Mouse (Mus musculus) spleen, postnatal 14 days (tissue): ENCODE measurements around the gene Gja5.

Experiments used
- DNase-seq, 2 experiments: peaks; one replicate each; pipeline ENCODE4 v3.0.0; 2021 to 2022; ENCODE audit warnings: low spot score in 2 of 2

Gja5 gene

GRCm38 (mm10) chr3:96936241-96936640, 31.7 kb downstream of the Gja5 start:
- no peak for DNase-seq

DNA sequence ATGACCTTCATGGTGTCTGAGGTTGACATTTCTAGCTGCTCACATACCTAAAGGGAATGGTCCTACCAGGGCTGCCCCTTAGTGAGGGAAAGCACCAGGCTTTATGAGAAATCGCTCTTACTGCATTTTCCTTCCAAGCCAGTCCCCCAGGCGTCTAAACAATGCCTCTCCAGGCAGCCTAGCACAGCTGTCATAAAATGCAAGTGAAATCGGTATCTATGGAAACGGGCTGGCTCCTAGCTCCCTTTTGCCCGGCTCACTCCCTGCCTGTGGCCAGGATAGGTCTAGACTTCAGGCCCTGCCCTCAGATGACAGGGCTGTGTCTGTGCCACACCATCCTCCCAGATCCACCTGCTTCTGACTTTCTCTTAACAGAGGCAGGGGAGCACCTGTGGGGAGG, 33.1 kb downstream of the Gja5 start:
- no peak for DNase-seq

DNA sequence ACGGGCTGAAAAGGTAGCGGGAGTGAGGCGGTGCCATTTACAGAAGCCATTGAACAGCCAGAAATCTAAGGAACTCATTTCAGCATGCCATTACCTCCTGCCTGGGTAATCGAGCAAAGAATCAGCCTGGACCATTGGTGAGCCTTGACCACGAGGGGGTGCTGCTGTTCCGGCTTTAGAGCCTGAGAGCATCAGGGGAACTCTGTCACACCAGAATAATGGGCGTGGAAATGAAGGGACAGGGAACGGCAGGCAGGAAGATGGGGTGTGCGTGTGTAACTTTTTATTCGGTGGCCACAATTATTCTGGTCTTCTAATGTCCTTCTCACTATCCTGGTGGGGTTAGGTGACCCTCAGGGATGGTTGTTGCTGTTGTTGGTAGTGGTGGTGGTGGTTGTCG, 34.2 kb downstream of the Gja5 start:
- DNase-seq, result peak; percentile 40 to 61

DNA sequence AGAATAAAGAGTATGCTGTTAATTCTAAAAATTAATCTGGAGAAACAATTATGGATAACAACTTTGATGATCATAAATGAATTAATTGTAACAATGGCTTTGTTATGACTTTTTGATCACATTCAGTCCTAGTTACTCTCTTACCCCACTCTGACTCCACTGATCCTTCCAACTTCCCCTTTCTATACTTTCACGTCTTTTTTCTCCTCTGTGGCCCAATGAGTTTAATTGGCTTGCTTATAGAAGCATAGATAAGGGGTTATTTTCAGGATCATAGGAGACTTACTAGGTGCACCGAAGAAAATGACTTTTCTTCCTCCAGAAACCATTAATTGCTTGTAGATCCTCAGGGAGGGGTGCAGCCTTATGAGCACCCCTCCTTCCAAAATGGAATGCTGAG, 38.2 kb downstream of the Gja5 start:
- no peak for DNase-seq

DNA sequence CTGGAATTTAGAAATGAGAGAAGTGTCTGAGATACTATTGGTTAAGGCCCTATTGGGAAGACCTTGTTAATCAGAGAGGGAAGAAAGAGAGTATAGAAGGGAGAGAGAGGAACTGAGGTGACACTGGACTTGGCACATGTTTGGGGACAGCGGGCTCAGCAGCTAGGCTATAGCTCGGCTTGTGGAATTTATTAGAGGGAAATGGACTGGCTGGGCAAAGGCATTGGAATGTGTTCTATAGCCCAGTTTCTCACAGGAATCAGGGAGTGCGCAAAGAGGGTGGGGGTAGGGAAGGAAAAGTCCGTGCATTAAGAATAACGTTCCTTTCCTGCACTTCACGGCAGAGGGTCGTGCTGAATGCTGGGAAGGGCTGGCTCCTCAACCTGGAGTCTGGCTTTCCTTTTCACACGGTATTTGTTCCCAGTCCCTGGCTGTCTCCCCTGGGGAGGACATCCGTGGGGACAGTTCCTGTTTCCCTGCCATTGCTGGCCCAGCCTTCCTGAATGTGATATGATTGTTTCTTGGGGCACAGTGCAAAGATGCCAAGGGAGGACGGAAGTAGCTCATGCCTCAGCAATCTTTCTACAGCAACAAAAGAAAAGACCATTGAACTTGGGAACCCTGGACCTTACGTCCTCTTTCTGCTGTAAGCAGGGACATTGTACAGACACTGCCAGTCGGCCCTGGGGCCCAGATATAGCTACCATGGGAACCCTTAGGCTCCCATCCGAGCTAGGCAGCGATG, 49.2 kb downstream of the Gja5 start:
- DNase-seq, result no peak

DNA sequence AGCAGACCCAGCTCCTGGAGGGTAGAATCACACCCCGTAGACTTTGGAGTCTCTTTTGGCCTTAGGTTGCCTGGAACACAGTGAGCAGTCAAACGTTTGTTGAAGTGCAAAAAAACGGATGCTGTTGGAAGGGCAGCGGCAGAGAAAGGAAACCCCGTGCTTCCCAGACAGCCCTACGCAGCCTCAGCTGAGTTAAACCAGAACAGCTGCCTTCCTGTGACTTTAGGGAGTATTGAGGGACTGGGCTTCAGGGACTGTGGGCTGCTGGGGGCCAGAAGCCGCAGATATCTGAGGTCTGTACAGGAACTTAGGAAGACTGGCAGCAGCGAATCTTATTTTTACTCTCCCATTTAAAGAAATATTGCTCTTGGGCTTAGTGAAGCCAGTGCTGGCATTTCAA, 56.1 kb downstream of the Gja5 start:
- no peak for DNase-seq

DNA sequence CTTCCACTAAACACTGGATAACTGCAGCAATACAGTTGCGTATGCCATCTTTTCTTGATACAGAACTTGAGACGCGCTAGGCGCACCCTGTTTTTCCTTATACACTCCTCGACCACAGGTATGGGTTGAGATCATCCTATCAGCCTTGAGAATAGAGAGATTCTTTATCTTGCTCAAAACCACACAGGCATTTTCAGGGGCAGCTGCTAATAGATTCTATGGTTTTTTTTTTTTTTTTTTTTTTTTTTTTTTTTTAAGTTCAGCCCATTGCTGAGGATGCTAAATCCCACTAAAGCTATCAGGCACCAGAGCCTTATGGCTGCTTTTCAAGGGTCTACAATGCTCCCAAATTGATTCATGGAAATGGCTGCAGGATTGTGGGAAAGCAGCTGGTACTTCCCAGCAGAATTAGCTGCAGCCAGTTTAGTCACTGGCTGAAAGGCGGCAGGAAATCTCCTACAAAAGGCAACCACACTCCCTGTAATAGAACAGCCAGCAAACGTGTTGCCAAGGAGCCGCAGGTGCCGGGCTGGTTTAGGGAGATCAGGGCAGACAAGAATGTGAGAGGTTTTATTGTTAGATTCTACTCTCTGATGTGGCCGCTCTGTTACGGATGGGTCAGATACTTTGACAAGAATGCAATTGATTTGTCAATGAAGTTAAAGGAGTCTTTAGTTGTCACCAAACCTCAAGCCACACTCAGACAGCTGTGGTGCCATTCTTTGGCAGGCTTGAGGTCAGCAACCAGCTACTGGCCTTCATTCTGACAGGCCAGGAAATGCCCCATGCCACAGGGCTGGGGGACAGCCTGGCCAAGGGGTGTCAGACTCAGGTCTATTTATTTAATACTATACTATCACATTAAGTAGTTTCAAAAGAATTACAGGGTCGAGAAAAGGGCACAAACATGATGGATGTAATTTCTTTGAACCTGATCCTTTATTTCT, 58.9 kb downstream of the Gja5 start:
- DNase-seq, result no peak

- DNase-seq, result no peak
Observed at GRCm38 (mm10) chr3:96970986-96971385, 66.5 kb downstream of the Gja5 start.

DNA sequence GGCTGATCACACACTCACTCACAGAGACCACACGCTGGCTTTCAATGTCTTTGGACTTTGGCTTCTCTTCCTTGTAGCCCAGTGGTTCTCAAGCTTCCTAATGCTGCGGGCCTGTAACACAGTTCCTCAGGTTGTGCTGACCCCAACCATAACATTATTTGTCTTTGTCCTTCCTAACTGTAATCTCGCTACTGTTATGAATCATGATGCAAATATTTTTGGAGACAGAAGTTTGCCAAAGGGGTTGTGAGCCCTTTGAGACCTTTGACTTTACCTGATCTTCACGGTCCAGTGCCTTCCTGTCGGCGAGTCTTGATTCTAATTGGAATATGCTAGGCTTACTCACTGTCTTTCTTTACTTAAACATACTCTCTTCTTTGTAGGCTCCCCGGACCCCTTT, 70.0 kb downstream of the Gja5 start:
- no peak for DNase-seq

- DNase-seq, result no peak
Observed at GRCm38 (mm10) chr3:96975628-96976027, 71.1 kb downstream of the Gja5 start.

GRCm38 (mm10) chr3:96977507-96977906, 73.0 kb downstream of the Gja5 start:
- no peak for DNase-seq

GRCm38 (mm10) chr3:96978469-96978868, 74.0 kb downstream of the Gja5 start:
- no peak for DNase-seq

GRCm38 (mm10) chr3:96979020-96979419, 74.5 kb downstream of the Gja5 start:
- no peak for DNase-seq

DNA sequence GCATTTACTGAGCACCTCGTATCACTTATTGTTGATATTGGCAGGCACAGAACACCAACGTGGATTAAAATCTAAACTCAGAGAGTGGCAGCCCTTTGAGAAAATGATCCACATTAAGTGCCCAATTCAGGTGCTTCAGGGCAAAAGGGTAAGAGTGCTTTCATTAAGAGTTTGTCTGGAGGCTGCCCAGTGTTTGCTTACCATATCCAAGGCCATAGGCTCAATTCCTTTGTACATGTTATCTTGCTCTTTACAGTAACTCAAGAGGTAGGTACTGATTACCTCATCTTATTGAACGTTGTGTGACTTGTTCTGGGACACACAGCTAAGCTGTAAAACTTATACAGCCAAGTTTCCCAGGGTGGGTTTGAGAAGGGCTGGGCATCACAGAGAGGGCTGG, 77.3 kb downstream of the Gja5 start:
- DNase-seq, result no peak

- no peak for DNase-seq
Observed at GRCm38 (mm10) chr3:96982666-96983065, 78.2 kb downstream of the Gja5 start.

DNA sequence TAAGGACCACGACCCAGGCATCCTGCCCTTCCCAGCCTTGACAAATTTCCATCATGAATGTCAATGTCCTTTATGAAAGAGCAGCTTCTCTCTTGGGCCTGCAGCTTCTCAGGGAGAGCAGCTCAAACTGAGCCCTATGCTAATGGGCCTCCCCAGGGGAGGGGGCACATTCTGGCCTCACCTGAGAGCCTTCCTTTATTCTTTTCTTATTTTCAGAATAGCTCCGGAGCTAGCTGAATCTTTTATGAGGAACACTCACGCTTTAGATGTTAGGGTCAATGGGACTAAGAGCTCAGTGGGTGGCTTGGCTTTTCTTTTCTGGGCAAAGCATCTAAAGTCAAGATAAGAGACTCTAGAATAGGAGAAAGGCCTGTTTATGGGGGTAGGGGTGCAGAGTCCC, 88.0 kb downstream of the Gja5 start:
- no peak for DNase-seq

DNA sequence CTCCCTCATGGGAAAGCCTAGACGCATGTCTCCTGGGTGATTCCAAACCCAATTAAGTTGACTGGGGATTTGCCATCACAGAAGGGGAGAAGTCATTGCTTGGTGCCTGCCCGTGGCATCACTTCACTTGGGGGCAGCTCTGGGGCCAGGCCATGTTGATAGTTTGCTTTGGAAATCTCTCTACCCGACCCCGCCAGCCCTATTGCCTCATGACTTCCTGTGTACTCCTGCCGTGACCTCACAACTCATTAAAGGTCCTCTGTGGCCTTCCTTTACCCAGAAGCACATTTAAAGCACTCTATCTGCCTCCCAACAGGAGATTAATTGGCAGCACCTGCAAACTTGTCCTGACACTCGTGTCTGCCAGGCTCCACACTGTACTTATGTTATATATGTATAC, 93.3 kb downstream of the Gja5 start:
- no peak for DNase-seq

GRCm38 (mm10) chr3:97003111-97003510, 98.6 kb downstream of the Gja5 start:
- no peak for DNase-seq

GRCm38 (mm10) chr3:97004509-97004908, 100.0 kb downstream of the Gja5 start:
- DNase-seq, result no peak

DNA sequence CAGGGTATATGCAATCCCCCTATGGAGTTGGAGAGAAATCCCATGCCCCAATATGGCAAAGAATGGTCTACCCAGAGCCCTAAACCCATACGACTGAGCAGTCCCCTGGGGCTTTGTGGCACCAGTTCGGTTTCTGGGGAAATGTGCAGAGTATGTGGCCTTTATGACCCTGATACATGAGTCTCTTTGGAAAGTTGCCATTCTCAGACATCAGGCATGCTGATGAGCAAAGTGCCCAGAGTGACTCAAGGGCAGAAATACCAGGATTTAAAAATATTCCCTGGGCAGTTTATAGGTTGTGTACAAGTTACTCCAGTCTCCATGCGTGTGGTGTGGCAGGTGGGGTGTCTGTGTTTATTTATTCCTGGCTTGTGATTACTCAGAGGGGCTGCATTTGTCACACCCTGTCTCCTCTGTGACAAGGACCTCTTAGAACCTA, 102.5 kb downstream of the Gja5 start:
- no peak for DNase-seq

GRCm38 (mm10) chr3:97025226-97025625, 120.7 kb downstream of the Gja5 start:
- no peak for DNase-seq

- no peak for DNase-seq
Observed at GRCm38 (mm10) chr3:97032053-97032496, 127.6 kb downstream of the Gja5 start.

GRCm38 (mm10) chr3:97035558-97035957, 131.1 kb downstream of the Gja5 start:
- no peak for DNase-seq
